Mouse (Mus musculus) yolk sac, embryonic 10.5 days (tissue): Measurements from ENCODE around the gene H2afj.

Experiments used
- DNase-seq: peaks from one replicate; pipeline ENCODE4 v3.0.0-alpha.2; 2017; ENCODE audit warnings: low spot score

The H2afj gene

GRCm38 (mm10) chr6:136847267-136847666 is 39.2 kb downstream of the H2afj start:
- DNase-seq = no peak

- DNase-seq = peak; percentile 27
These were observed 39.7 kb downstream of the H2afj start for GRCm38 (mm10) chr6:136847790-136848189.

DNA sequence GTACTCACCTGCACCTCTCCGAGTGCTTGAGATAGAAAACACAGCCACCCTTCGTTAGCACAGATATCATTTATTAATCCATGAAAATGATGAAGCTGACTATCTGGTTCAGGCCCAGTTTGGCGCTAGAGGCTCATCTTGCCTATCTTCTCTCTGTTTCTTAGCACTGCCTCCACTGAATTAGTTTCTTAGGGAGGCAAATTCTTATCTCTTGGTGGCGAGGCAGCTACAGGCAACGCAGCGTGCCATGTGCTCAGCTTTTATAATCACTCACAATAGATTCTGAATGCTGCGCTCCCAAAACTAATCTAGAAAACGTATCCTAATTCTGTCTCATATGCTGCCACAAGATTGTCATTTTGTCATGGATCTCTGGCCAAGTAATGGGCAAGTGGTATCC is 40.4 kb downstream of the H2afj start:
- no peak for DNase-seq

- DNase-seq = no peak
These were observed 40.9 kb downstream of the H2afj start for GRCm38 (mm10) chr6:136848971-136849370.

- no peak for DNase-seq
These were observed 42.2 kb downstream of the H2afj start for GRCm38 (mm10) chr6:136850267-136850666.

DNA sequence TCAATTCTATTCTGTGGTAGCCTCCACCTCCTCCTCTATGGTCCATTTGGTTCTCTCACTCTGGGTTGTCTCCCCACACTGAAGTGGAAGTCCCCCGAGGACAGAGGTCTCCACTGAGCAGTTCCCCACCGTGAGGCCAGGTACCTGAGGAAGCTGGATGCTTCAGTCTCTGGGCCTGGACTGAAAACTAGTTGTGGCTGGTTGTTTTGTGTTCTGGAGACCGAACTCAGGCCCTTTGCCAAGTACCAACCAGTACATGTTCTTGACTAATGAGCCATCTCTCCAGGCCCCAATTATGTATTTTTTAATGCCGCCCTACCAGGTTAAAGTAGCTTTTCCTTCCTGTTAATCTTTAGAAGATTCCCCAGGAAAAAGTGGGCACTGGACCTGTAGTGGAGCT is 44.3 kb downstream of the H2afj start:
- DNase-seq = no peak

DNA sequence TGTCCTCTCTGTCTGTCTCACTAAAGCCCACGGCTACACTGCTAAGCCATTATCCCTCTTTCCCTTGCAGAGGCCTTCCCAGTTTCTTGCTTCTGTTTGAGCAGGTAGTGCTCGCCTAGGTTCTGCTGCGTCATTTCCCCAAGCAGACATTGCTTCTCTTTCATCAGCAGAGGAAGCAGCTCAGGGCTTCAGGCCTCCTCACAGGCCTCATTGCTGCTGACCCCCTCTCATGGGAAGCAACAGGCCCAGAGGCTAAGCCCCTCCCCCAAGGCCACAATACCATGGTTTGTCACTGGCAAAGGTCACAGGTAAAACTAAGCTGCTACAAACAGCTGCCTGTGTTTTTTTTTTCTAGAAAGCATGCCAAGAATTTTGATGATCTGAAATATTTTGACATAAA is 44.7 kb downstream of the H2afj start:
- DNase-seq = peak; percentile 55

DNA sequence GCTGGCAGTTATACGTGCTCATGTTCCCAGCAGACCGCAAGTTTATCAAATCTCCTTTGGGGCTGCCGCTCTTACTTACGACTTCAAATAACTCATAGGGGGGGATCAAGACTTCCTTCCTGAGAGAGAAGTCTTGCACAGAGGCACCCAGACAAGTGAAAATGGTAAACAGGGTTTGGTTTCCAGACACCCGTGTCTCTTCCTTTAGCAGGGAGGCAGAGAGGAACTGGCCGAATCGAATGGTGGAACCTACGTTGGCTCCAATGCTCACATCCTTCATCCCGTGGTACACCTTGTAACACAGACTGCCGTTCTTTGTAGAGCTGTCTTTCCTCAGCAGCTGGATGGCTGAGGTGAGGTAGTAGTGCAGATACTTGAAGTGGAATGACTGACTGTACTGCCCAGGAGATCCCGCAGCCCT is 46.3 kb downstream of the H2afj start:
- DNase-seq = no peak

DNA sequence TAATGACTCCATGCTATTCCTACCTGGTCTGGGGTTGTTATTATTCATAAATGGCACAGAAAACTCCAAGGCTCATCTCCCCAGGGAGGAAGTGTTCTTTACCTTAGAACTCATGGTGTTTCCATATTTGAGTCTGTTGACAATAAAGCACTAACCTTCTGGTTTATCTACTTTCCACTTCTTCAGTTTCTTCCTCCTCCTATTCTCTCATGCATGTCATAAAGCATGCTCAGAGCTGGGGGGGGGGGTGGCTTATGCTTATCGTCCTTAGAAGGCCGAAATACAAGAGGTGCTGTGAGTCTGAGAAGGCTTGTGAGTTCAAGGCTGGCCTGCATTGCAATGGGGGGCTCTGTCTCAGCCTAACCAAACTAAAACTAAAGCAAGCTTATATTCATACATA is 47.1 kb downstream of the H2afj start:
- DNase-seq = no peak

- no peak for DNase-seq
These were observed 48.1 kb downstream of the H2afj start for GRCm38 (mm10) chr6:136856071-136856636.

DNA sequence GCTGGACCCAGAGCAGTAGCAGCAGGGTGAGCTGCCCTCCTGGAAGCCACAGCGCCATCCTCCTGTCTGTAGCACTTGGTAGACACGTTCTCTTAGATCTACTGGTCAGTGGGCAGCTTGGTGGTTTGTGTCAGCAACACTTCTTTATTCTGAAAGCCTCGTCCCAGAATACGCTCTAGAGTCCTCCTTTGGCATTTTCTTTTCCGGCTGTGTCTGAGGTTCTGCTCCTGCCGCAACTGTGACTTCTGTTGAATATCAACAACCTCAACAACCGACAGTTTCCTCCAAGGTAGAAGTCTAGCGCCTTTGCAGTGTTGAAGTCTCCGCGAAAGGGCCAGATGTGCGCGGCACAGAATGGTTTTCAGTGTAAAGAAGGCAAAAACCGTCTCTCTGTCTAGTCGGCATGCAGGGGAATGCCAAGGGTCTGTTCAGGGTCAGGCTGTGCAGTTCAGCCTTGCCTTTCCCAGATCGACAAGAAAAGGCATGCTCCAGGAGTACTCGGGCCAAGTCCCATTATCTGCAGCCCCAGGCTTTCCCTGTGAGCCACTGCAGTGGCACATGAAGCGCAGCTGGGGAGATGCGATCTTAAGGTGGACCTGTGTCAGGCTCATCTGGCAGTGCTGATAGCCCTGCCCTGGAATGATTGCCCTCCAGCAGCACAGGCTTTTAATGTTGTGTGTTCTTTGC is 49.3 kb downstream of the H2afj start, which contains the start of gene Art4:
Art4 (minus strand) TSS at position 548 of the 687 bp plus-strand sequence.
- peak; percentile 58 for DNase-seq

DNA sequence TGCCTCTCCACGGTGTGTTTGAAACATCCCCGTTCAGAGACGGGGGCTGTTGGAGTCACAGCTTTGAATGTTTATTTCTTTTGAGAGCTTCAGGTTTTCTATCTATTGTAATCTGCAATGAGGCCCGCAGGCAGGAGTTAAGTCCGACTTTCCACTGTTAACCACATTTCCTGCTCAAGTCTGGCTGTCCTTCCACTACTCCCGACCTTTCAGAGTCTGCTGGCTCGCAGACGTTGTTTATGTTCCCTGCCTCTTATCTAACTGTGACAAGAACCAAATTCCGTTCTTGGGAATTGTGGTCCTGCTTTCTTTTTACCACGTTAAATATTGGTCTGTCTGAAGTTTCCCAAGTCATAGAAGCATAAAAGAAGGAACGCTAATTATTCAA is 49.8 kb downstream of the H2afj start:
- DNase-seq = no peak

DNA sequence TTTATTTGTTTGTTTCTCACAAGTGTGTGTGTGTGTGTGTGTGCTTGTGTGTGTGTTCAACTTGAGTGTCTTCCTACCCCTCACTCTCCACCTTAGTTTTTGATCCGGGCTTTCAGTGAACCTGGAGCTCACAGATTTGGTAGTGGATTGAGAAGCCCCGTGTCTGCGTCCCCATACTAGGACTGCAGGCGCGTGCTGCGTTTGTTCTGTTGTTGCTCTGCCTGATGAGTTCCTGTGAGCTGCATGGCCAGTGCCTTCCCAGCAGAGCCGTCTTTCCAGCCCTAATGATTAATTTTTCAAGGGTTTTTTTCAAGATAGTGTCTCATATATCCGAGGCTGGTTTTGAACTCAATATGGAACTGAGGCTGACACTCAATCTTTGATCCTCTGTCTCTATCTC is 50.4 kb downstream of the H2afj start:
- no peak for DNase-seq
